Mouse (Mus musculus): ENCODE data around the gene Mgmt. TPM values are rescaled to one million over a fixed set of nuclear protein-coding genes. Genes with fewer than 3 reads are reported as not detected.

Mgmt gene
- total and polyA plus RNA-seq, 3 experiments, result not detected

DNA sequence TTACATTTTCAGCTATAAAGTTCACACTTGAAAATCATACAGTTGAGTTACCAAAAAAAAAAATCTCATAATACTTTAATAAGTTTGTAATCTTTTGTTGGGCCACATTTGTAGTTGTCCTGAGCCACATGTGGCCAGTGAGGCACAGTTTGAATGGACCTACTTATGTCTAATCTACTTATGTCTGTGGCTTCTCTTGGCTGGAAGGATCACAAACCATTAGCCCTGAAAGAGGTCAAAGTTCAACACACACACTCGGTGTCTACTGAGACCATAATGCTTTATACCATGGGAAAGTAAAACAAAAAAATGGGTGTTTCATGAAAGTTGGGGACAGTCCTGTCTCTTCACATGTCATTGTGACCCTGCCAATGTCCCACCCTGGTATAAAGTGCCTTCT, 3.1 kb downstream of the Mgmt start:
- Histone ChIP-seq H3K79me2 (ENCODE audit: control insufficient read depth, insufficient read depth, low read length, poor library complexity) (no peaks in the 10 kb centered on the region), H3K27me3 (ENCODE audit: control insufficient read depth in 1 of 2, insufficient read depth in 2 of 2, low read length in 2 of 2) (no peaks in the 10 kb centered on the region), H3K4me3 (ENCODE audit: control insufficient read depth in 1 of 2, insufficient read depth in 1 of 2, low read depth in 2 of 2, low read length in 2 of 2) (no peak overlapping the region), H3K4me1 (ENCODE audit: control insufficient read depth in 1 of 2, insufficient read depth in 2 of 2, low read length in 2 of 2) (no peaks in the 10 kb centered on the region), H3K36me3 (ENCODE audit: control insufficient read depth in 1 of 2, insufficient read depth in 2 of 2, low read length in 2 of 2) (no peaks in the 10 kb centered on the region), H3K9ac (ENCODE audit: control insufficient read depth, low read depth, low read length, poor library complexity, severe bottlenecking) (no peak overlapping the region), H3K9me3 (replicated peaks; ENCODE audit: insufficient read depth, low read length) (no peaks in the 10 kb centered on the region), H3K27ac (ENCODE audit: control insufficient read depth, low read depth, low read length) (no peak overlapping the region)
- TF ChIP-seq POLR2A (IDR thresholded peaks at IDR 0.05; ENCODE audit: control insufficient read depth in 1 of 2, insufficient read depth in 1 of 2, low read depth in 1 of 2, low read length in 2 of 2, poor library complexity in 1 of 2) (no peak), ZKSCAN1 (IDR thresholded peaks at IDR 0.05; ENCODE audit: low read depth, low read length) (no peak), HCFC1 (IDR thresholded peaks at IDR 0.05; ENCODE audit: low read depth, low read length) (no peak), MAFK (IDR thresholded peaks at IDR 0.05; ENCODE audit: borderline replicate concordance, low read depth, low read length) (no peak), CTCF (IDR thresholded peaks at IDR 0.05 in 2 of 3, conservative IDR thresholded peaks at IDR 0.05 in 1 of 3; ENCODE audit: control insufficient read depth in 1 of 3, insufficient read depth in 1 of 3, low read depth in 2 of 3, low read length in 3 of 3, poor library complexity in 1 of 3, severe bottlenecking in 1 of 3) (no peak)
- no peak for DNase-seq (ENCODE audit: low read depth, low spot score)

- Histone ChIP-seq H3K36me3 (ENCODE audit: control insufficient read depth in 1 of 2, insufficient read depth in 2 of 2, low read length in 2 of 2) (no peaks in the 10 kb centered on the region), H3K79me2 (ENCODE audit: control insufficient read depth, insufficient read depth, low read length, poor library complexity) (no peaks in the 10 kb centered on the region), H3K4me3 (ENCODE audit: control insufficient read depth in 1 of 2, insufficient read depth in 1 of 2, low read depth in 2 of 2, low read length in 2 of 2) (no peak overlapping the region), H3K9me3 (replicated peaks; ENCODE audit: insufficient read depth, low read length) (no peaks in the 10 kb centered on the region), H3K9ac (ENCODE audit: control insufficient read depth, low read depth, low read length, poor library complexity, severe bottlenecking) (no peak overlapping the region), H3K27ac (ENCODE audit: control insufficient read depth, low read depth, low read length) (no peak overlapping the region), H3K4me1 (ENCODE audit: control insufficient read depth in 1 of 2, insufficient read depth in 2 of 2, low read length in 2 of 2) (no peaks in the 10 kb centered on the region), H3K27me3 (ENCODE audit: control insufficient read depth in 1 of 2, insufficient read depth in 2 of 2, low read length in 2 of 2) (no peaks in the 10 kb centered on the region)
- no peak for TF ChIP-seq NRF1 (IDR thresholded peaks at IDR 0.05; ENCODE audit: insufficient read depth, low read depth, low read length, poor library complexity, severe bottlenecking)
- TF ChIP-seq MAFK (IDR thresholded peaks at IDR 0.05; ENCODE audit: borderline replicate concordance, low read depth, low read length), result no peak
- no peak for TF ChIP-seq KAT2A (conservative IDR thresholded peaks at IDR 0.05; ENCODE audit: low read depth, low read length)
- TF ChIP-seq TCF12 (IDR thresholded peaks at IDR 0.05; ENCODE audit: low read depth, low read length), result no peak
- no peak for TF ChIP-seq ZC3H11A (IDR thresholded peaks at IDR 0.05; ENCODE audit: low read depth, low read length)
- TF ChIP-seq CTCF (IDR thresholded peaks at IDR 0.05 in 2 of 3, conservative IDR thresholded peaks at IDR 0.05 in 1 of 3; ENCODE audit: control insufficient read depth in 1 of 3, insufficient read depth in 1 of 3, low read depth in 2 of 3, low read length in 3 of 3, poor library complexity in 1 of 3, severe bottlenecking in 1 of 3), result no peak
- no peak for TF ChIP-seq USF2 (IDR thresholded peaks at IDR 0.05; ENCODE audit: borderline replicate concordance in 1 of 2, insufficient read depth in 1 of 2, low read depth in 1 of 2, low read length in 2 of 2)
- TF ChIP-seq ZKSCAN1 (IDR thresholded peaks at IDR 0.05; ENCODE audit: low read depth, low read length), result no peak
- TF ChIP-seq UBTF (IDR thresholded peaks at IDR 0.05; ENCODE audit: borderline replicate concordance, insufficient read depth, low read depth, low read length), result no peak
- TF ChIP-seq GABPA (IDR thresholded peaks at IDR 0.05; ENCODE audit: low read depth, low read length), result no peak
- no peak for DNase-seq (ENCODE audit: low read depth, low spot score)
Observed at GRCm38 (mm10) chr7:136898005-136898404, 3.6 kb downstream of the Mgmt start.

- Histone ChIP-seq H3K9me3 (replicated peaks; ENCODE audit: insufficient read depth, low read length) (no peaks in the 10 kb centered on the region), H3K27ac (ENCODE audit: control insufficient read depth, low read depth, low read length) (no peak overlapping the region), H3K36me3 (ENCODE audit: control insufficient read depth in 1 of 2, insufficient read depth in 2 of 2, low read length in 2 of 2) (no peaks in the 10 kb centered on the region), H3K9ac (ENCODE audit: control insufficient read depth, low read depth, low read length, poor library complexity, severe bottlenecking) (no peak overlapping the region), H3K79me2 (ENCODE audit: control insufficient read depth, insufficient read depth, low read length, poor library complexity) (no peaks in the 10 kb centered on the region), H3K27me3 (ENCODE audit: control insufficient read depth in 1 of 2, insufficient read depth in 2 of 2, low read length in 2 of 2) (no peaks in the 10 kb centered on the region), H3K4me1 (ENCODE audit: control insufficient read depth in 1 of 2, insufficient read depth in 2 of 2, low read length in 2 of 2) (no peaks in the 10 kb centered on the region), H3K4me3 (ENCODE audit: control insufficient read depth in 1 of 2, insufficient read depth in 1 of 2, low read depth in 2 of 2, low read length in 2 of 2) (no peak overlapping the region)
- TF ChIP-seq TBP (IDR thresholded peaks at IDR 0.05; ENCODE audit: low read depth, low read length) (no peak), CTCF (IDR thresholded peaks at IDR 0.05 in 2 of 3, conservative IDR thresholded peaks at IDR 0.05 in 1 of 3; ENCODE audit: control insufficient read depth in 1 of 3, insufficient read depth in 1 of 3, low read depth in 2 of 3, low read length in 3 of 3, poor library complexity in 1 of 3, severe bottlenecking in 1 of 3) (no peak), HCFC1 (IDR thresholded peaks at IDR 0.05; ENCODE audit: low read depth, low read length) (no peak), MAZ (IDR thresholded peaks at IDR 0.05; ENCODE audit: low read depth, low read length) (no peak), NELFE (IDR thresholded peaks at IDR 0.05; ENCODE audit: low read depth, low read length) (no peak), GABPA (IDR thresholded peaks at IDR 0.05; ENCODE audit: low read depth, low read length) (no peak), RCOR1 (IDR thresholded peaks at IDR 0.05; ENCODE audit: low read depth, low read length) (no peak)
- DNase-seq (ENCODE audit: low read depth, low spot score), result no peak
Observed at GRCm38 (mm10) chr7:136908616-136909144, 14.3 kb downstream of the Mgmt start.
